Mouse (Mus musculus) lung, postnatal 0 days (tissue): ENCODE data around the gene Rab4b.

Source experiments
- CTCF ChIP-seq: IDR thresholded peaks from 2 replicates; pipeline ENCODE4 v1.5.1; 2016; ENCODE audit warnings: antibody characterized with exemption, mild to moderate bottlenecking
- EP300 ChIP-seq: IDR thresholded peaks from 2 replicates; pipeline ENCODE4 v1.6.1; 2016; ENCODE audit warnings: antibody characterized with exemption, mild to moderate bottlenecking, control low read depth

DNA sequence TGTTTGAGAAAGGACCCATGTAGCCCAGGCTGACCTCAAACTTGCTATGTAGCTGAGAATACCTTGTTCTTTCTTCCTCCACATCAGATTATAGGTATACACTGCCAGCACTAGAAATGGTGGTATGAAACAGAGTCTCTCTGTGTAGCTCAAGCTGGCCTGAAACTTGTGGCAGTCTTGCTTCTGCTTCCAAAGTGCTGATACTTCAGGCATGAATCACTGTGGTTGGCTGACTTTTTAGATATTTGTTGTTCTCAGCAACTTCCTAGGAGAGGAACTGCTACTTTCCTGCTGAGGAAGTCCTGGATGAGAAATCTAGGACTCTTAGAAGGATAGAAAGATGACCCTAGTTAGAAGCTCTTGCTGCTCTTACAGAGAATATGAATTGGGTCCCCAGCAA, 19.7 kb upstream of the Rab4b start:
- TF ChIP-seq EP300 (no peak), CTCF (no peak)
